Mouse (Mus musculus): Measurements from ENCODE around the gene Dapl1.
A peak's percentile ranks its signal among the peaks of the same experiment; 100 is the strongest.

The Dapl1 gene

DNA sequence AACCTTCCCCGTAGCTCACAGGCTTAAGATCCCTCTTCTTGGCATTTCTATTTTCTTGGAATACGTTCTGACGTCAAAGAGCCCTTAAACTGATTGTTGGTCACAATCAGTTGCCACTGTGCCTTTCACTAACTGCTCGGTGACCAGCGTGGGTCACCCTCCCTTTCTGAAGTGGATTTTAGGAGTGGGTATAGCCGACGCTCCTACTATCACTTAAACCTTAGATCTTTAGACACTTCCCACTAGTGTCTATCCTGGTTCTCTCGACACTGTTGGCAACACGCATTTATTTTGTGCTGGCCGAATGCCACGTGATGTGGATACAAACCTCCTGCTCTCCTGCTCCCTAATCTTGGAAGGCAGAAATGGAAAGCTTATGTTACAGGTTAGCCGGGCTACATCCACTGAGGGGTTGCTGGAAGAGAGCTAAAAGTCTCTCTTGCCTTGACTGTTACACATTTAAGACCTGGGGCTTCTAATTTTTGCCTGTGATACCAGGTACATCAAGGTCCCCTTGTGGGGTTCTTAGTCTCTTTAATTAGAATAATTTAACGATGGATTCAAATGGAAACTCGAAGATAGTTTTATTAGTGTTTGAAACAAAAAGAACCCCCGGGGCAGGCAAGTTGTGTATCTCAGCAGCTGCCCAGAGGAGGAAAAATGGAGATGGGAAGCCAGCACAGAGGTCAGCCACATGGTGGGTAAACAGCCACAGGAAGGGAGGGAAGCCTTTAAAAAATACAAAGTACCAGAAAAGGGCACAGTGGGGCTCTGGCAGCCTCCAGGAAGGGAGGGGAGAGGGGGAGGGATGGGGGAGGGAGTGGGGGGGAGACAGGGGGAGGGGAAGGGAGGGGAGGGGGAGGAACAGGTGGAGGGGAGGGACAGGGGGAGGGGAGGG, 13.2 kb upstream of the Dapl1 start:
- no peak for DNase-seq (ENCODE audit: low spot score in 2 of 2)

DNA sequence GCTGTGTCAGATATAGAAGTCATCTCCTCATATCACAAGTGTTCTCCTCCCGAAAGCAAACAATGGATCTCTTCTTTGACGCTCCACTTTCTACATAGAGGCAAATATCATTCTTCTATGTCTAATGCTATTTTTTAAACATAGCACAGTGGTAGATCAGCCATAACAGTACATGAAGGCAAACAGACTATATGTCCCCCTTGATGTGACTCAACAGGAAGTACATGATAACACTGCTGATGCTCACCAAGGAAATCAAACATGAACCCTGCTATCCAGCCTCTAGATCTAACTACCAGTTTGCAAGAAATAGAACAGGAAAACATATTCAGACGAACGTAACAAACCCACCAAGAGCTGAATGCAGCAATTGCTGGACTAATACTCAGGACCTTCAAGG, 10.1 kb upstream of the Dapl1 start:
- no peak for DNase-seq (ENCODE audit: low spot score in 2 of 2)

DNA sequence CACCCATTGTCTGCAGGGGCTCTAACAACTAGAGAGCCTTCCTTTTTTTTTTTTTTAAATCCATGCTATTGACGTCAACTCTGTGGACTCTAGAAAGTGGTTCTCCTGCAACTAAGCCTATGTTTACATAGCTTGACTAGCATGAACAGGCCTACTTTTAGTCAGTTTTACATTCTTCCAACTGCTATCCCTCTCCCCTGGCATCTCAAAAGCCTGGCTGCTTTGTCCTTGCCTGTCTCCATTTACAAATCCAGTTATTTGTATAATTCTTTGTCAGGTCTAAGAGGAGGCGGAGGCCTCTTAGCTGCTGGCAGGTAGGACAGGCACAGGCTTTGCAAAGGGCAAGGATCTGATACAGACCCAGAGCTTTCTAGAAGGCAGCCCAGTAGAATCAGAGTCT, 627 bp downstream of the Dapl1 start:
- DNase-seq (ENCODE audit: low spot score in 2 of 2) = no peak

DNA sequence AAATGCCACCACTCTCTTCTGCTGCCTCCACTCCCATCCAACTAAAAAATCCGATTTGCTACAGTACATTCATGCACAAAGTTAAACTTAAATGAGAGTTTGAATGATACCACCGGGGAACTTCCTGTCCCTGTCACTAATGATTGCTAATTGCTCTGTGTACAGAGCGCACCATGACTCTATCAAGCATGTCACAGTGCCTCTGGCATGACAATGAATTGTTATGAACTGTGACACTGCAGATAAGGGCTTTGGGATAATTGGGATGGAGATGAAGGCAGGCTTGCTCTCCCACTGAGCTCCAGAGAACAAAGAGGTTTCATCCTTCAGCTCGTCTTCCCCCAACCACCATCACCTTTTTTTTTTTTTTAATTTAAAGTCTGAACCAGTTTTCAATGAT, 1.2 kb downstream of the Dapl1 start:
- no peak for DNase-seq (ENCODE audit: low spot score in 2 of 2)

DNA sequence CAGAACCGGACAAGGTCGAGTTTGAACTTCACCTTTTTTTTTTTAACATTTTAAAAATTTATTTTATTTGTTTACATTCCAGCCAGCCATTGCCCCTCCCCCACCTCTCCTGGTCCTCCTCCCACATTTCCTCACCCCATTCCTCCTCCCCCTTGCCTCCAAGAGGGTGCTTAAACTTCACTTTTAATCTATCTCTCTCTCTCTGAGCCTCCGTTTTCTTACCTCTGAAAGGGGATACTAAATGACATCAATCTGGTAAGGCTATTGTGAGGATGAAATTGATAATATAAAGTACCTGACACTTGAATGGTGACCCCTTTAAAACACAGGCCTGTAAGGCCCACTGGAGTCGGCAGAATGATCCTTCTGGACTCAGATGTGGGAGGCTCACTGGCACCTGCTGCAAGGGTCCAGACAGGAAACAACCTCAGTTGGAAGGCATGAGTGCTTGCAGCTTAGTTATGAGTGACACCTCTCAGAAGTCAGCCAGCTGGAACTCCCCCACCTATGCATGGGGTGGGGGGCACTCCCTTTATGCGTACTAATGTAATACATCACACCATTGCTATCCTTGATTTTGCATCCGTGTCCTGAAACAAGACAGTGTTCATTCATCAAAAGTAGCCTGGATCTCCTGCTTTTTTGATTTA, 1.9 kb downstream of the Dapl1 start:
- DNase-seq (ENCODE audit: low spot score in 2 of 2) = no peak

DNA sequence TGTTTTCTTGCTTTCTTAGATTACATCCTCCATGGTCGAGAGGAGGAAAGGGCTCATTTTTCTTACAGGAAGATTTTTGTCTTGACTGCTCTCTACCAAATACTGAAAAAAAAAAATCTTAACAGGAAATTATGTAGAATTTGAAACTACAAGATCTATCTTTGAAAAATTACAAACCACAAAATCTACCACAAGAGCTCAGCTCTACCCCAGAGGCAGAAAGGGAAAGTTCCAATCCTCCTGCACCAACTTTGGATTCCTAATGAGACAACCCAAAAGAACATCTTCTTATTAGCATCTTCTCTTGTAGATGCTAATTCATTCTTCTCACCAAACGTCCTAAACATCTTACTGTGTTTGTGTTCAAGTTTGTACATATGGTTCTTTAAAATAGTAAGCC, 3.8 kb downstream of the Dapl1 start:
- DNase-seq (ENCODE audit: low spot score in 2 of 2) = no peak

DNA sequence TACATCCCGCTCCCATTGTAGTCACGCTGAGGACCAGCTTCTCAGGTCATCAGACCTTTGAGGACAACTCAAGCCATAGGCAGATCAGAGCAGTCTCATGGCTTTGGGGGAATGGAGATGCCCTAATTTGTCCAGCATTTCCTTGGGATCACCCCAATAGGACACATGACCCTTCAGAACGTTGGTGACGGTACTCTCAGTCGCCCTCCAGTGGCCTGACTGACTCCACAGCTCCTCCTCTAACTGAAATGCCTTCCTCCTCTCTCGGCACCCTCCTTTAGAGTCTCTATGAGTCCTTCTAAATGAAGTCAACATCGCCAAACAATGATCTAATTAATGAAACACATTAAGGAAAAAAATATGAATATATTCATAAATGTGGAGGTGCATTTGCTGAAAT, 5.9 kb downstream of the Dapl1 start:
- DNase-seq (ENCODE audit: low spot score in 2 of 2) = no peak

DNA sequence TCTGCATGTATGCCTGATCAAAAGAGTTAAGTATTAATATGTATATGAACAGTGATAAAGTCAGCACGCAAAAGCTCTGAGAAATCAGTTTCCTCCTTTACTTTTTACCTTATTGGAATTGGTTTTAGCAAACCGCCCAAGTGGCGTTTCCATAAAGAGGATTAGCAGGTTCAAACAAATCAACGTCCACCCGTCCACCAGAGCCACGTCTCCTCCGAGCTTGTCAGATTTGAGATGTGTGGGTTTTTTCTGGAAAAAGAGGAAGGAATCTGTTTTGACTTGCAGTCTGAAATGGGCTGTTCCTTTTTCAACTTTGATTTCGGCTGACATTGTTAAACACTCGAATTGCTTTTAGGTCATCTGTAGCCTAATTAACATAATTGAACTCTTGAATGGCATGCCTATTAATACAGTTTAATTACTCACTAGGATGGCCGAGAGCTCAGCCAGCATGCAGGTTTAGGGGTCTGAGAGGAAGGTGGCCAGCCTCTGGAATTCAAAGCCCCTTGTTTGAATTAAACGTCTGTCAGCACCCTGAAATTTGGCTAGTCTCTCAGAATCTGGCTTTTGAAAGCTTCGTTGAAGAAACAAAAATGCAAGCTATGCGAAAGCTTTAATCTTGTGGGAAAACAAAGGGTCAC, 9.1 kb downstream of the Dapl1 start:
- no peak for DNase-seq (ENCODE audit: low spot score in 2 of 2)

DNA sequence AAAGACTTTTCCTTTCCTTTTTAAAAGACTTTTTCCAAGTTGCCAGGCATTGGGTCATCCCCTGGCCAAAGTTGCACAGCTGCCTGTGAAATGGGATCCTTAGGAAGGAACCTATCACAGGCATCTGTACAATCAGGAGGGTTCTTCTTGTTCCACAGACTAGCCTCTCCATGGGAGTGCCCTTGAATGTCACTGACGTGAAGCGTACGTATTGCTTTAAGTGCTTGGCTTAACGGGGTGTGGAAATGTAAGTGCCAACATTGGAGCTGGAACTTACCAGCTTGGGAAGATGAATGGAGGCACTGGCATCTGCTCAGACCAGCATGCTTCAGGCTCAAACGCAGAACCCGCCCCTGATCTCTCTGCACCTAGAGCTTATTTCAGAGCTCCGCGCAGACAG, 14.7 kb downstream of the Dapl1 start:
- no peak for DNase-seq (ENCODE audit: low spot score in 2 of 2)

DNA sequence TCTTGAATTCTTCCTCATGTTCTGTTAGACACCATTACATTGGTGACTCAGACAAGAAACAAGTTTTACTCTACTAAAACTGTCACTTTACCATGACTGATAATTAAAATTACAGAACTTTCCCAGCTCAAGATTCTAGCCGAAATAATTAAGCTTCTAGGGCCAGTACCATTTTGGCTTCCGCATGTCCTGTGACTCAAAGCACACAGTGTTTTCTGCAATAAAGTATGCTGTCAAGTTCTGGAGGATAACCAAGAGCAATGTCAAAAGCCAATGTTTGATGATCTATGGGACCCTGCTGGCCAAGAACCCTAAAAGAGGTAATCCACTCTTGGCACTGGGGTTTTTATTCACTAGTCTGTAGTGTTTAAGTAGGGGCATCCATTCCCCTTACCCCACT, 15.3 kb downstream of the Dapl1 start:
- DNase-seq (ENCODE audit: low spot score in 2 of 2) = no peak

DNA sequence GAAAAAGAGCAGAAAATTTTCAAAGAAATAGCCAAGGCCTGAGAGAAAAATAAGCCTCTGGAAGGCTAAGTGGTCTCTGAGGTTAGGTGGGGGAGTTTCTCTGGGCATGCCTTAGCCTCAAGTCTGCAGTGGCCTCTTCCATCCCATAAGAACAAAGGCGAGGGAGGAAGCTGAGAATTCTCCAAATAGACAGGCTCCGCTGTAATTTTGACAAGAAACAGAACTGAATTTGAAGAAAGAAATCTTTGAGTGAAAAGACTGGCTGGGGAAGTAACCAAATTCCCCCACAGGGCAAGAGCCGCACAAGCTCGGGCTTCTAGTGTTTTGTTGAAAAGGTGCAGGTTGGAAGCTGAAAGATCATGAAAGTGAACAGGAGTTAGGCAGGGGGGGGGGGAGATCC, 24.6 kb downstream of the Dapl1 start:
- no peak for DNase-seq (ENCODE audit: low spot score in 2 of 2)

DNA sequence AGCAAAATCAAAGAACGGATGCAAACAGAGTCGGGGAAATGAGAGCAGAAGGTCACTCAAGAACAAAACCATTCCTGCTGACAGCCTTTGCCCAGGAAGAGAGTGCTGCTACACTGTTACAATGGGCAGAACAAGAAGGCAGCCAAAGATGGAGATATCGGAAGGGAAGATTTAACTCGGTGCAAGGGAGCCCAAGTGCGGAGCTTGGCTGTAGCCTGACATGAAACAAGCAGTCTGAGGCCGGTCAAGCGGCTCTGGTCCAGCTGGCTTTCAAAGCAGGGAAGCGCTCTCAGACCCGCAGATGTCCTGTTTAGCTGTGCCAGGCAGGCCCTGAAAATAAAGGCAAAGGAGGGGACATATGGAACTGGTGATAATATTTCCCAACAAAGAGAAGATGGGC, 26.0 kb downstream of the Dapl1 start:
- no peak for DNase-seq (ENCODE audit: low spot score in 2 of 2)

DNA sequence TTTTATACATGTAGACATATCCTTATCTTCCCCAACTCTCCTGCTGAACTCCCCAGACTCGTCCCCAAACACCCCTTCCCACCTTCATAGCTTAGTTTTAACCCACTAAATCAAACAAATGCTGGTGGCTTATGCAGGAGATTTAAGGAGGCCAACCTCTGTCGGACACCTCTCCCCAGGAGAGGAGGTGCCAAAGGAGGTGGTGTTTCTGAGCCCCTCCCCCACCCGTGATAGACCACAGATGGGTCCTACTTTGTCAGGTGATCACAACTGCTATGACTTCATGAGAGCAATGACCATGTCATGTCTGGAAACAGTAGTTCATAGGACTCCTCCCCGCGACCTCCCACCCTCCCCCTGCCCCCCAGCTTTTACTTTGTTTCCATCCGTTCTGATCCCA, 26.4 kb downstream of the Dapl1 start:
- no peak for DNase-seq (ENCODE audit: low spot score in 2 of 2)

DNA sequence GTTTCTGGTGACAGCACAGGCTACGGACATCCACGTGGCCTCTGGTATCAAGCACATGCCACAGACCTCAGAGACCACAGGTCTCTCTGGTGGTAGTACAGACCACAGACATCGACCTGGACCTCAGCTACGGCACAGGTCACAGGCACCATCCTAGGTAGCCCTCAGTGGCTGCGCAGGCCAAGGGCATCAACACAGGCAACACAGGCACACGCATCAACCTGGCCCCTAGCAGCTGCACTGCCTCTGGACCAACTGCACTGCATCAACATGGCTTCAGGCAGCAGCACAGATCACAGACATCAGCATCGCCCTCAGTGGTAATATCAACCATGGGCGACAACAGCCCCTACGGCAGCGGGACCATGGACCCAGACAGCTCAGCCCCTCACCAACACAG, 36.2 kb downstream of the Dapl1 start:
- no peak for DNase-seq (ENCODE audit: low spot score in 2 of 2)

DNA sequence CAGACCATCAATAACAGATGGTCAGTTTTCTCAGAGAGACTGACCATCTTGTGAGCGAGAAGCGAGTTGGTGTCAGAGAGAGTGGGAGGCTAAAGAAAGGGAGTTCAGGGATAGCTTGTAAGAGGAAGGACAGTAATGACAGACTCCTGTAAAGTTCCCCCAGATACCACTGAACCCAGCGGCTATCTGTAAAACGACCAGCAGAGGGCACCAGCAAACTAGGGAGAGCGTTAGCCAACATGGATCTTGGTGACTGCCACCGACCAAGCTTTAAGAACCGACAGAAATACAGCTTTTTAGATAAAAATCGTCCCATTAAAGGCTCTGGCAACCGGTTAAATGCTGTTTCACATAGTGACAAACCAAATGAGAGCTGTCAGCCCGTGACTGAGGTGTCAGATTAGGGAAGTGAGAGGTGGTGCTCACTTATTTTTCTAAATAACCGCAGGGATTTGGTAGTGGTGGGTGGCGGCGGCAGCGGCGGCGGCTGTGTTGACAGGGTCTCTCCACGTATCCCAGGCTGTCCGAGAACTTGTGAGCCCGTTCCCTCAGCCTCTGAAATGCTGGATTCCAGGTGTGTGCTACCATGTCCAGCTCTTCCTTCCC, 37.7 kb downstream of the Dapl1 start:
- peak; percentile 36 to 62 for DNase-seq (ENCODE audit: low spot score in 2 of 2)

DNA sequence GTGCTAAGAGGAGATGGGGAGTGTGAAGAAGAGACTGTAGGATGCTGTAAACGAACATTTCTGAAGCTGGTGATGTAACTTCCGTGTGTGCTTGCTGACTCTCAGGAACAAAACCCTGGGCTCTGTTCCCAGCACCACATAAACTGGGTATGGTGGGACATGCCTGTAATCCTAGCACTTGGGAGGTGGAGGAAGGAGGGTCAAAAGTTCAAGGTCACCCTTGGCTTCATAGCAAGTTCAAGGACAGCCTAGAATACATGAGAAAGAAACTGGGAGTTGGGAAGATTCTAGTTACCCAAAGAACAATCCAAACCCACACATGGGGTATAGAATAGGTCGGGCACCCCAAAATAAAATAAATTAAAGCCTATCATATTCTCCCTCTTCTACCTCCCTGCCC, 39.1 kb downstream of the Dapl1 start:
- no peak for DNase-seq (ENCODE audit: low spot score in 2 of 2)

DNA sequence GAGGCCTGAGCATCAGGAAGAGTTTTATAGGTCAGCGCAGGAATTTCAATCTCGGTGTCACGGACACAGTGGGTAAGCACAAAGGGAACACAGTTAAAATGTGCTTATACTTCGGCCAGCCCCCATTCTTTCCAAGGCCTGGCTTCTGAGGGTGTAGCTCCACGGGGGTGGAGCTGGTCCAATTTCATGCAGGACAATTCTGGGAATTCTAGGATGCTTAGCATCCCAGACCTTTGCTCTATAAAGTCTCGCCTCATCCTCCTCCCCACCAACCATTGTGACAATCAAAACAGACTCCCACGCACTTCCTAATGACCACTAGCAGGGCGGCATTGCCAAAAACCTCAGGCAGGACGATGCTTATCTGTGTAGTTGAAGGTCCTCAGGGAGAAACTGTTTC, 42.4 kb downstream of the Dapl1 start:
- no peak for DNase-seq (ENCODE audit: low spot score in 2 of 2)

DNA sequence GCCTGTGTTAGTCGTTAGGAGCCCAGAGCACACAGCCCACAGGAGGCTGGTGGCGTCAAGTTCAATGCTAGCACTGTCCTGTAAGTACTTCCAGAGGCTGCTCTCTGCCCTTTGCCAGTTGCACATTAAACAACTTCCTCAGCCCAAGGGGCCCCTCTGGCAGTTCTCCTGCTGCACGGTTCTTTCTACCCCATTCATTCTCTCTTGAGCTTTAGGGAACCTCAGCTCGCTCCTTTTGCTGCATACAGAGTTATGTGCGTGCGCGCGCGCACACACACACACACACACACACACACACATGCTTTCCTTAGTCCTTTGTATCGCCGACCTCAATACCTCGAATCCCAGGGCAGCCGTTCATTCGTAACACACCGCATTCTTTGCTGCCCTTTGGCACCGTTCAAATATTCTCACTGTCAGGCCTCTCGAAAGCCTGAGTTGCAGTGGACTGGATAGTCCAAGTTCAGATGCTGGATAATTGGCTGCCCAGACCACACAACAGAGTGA, 45.2 kb downstream of the Dapl1 start:
- no peak for DNase-seq (ENCODE audit: low spot score in 2 of 2)

DNA sequence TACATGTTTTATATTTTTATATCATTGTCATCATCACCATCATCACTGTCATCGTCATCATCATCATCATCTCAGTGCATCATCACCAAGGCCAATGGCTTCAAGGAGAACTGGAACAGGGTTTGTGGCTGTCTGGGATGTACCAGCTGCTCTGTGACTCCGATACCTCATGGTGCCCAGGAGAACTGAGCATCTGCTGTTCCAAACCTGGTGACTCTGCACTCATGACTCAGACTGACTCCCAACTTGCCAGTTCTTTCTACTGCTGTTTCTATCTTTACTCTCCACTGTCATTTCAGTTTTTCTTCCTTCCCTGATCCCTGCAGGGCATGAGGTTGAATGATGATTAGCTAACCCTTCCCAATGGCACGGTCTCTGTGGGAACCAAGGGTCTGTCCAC, 46.4 kb downstream of the Dapl1 start:
- no peak for DNase-seq (ENCODE audit: low spot score in 2 of 2)

DNA sequence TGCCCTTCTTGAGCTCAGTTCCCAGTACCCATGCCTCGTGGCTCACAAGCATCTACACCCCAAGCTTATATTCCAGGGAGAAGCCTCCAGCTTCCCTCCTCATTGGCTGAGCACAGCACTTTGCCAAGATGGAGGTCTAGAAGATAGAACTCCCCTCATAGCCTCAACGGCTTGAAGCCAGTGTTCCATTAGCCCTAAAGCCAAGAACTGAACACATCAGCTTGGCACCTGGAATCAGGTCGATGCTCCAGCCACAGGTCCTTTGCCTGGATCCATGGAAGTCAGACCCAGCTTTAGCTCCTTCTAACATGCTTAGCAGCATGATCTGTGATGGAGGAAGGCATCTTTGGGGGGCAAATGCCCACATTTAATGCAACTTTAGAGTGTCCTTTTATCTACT, 48.5 kb downstream of the Dapl1 start:
- DNase-seq (ENCODE audit: low spot score in 2 of 2) = no peak

DNA sequence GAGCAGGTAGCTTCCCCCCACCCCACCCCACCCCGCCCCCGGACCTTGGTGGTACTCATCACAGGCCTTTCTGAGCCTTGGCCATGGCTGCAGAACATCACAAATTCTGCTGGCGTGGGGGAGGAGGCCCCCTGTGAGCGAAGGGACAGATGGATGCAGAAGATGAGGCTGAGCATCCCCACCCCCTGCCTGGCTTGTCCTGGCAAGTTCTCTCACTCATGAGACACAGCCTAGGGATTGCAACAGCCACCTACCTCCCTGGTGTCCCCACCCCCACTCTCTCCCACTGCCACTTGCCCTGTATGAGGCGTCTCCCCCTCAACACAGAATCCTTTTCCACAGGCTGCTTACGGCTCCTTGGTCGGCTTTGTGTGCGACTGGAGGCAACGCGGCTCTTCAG, 49.1 kb downstream of the Dapl1 start:
- no peak for DNase-seq (ENCODE audit: low spot score in 2 of 2)

DNA sequence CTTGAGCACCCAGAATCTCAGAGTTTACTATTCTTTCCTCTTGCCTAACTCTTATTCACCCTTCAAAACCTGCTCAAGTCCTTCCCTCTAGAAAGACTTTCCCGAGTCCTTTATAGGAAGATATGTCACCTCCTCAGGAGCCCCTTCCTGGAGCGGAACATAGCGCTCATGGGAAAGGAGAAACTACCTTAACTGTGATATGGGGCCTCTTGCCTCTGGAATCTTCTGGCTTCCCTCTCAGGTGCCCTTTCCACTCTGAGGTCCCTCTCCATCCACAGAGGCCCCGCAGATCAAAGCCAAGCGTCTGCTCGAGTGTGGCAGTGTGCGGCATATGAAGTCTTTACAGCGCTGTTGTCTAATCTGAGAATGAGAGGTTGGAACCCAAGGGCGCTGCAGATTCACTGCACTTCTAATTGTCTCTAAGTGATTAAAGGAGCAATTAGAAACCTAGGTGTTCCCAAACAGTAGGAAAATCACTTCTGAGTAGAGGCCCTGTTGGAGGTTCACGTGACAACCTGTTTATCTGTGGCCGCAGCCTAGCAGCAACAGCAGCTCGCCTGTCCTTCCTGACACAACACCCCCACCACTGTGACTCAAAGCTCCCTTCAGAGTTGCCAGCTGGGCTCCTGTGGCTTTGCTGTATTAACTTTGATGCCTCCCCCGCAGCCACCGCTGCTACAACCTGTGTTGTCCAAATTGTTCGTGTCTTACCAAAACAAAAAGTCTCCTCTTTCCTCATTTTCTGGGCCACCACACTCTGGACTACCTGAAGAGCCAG, 49.7 kb downstream of the Dapl1 start:
- no peak for DNase-seq (ENCODE audit: low spot score in 2 of 2)

Data from urinary bladder, adult 18-20 months (tissue).